Mouse (Mus musculus) kidney, adult 2 months (tissue): ENCODE measurements around the gene Nrcam. TPM values are rescaled to one million over a fixed set of nuclear protein-coding genes. Genes with fewer than 3 reads are reported as not detected.

Source experiments
- DNase-seq: peaks from one replicate; pipeline ENCODE4 v3.0.0; 2021
- H3K27ac ChIP-seq: fragments of 200-500 bp; 2 replicates; pipeline ENCODE4 v1.5.1; 2012; ENCODE audit warnings: low read depth, low read length, control low read depth, inconsistent platforms; ENCODE audit not compliant: insufficient read depth
- H3K27me3 ChIP-seq: fragments of 200-500 bp; replicated peaks from 2 replicates; pipeline ENCODE4 v1.6.1; 2012; ENCODE audit warnings: mild to moderate bottlenecking, moderate library complexity, low read length, inconsistent platforms; ENCODE audit not compliant: control insufficient read depth, insufficient read depth
- H3K36me3 ChIP-seq: fragments of 200-500 bp; 2 replicates; pipeline ENCODE4 v1.6.1; 2012; ENCODE audit warnings: mild to moderate bottlenecking, moderate library complexity, low read length, inconsistent platforms; ENCODE audit not compliant: control insufficient read depth, insufficient read depth
- H3K4me1 ChIP-seq: fragments of 200-500 bp; 2 replicates; pipeline ENCODE4 v1.6.1; 2011; ENCODE audit warnings: low read length; ENCODE audit not compliant: control insufficient read depth, insufficient read depth
- H3K4me3 ChIP-seq: fragments of 200-500 bp; 2 replicates; pipeline ENCODE4 v1.5.1; 2011; ENCODE audit warnings: mild to moderate bottlenecking, low read depth, low read length, control low read depth; ENCODE audit not compliant: insufficient read depth
- CTCF ChIP-seq: fragments of 200-500 bp; conservative IDR thresholded peaks from 2 replicates; pipeline ENCODE4 v1.5.1; 2011; ENCODE audit warnings: low read depth, mild to moderate bottlenecking, control low read depth, low read length, moderate library complexity, mixed read lengths; ENCODE audit not compliant: insufficient read depth, insufficient read length
- POLR2A ChIP-seq: fragments of 200-500 bp; IDR thresholded peaks from one replicate; pipeline ENCODE4 v1.6.1; 2011; ENCODE audit warnings: low read depth, low read length, control low read depth
- WGBS: fragments of 180-500 bp; shearing (Covaris S2); methylation state at CpG from one replicate; pipeline ENCODE4 v1.1.7; 2018; 5-methylcytosine and 5-hydroxymethylcytosine counted together
- polyA plus RNA-seq: library from polyadenylated mRNA; depleted of rRNA; stranded (reverse); fragments of >200 nt; gene quantifications from 2 replicates; pipeline ENCODE4 v1.2.3, GENCODE M21; 2012

Nrcam gene
- polyA plus RNA-seq, 1 experiment, result 0.59 TPM

DNA sequence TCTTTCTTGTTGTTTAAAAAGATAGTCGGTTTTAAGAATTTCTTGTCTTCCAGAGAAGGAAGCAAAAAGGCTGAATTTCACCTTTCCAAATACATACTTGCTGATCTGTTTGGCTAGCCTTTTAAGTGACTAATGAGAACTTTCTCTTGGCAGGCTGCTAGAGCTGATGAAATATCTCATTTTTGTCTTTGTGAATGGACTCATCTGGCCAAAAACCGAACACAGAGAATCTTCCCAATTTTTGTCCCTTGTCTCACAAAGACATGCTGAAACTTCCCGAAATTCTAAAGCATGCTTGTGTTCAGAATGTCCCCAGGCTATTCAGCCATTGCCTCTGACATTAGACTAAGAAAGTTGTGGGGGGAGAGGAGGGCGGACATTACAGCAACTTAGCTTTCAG is 129.3 kb downstream of the Nrcam start:
- DNase-seq, result no peak
- WGBS, result 79% methylated on average over 4 of the region's 4 CpGs
- Histone ChIP-seq H3K27me3 (no peaks in the 10 kb centered on the region), H3K27ac (no peak overlapping the region), H3K4me1 (no peaks in the 10 kb centered on the region), H3K36me3 (no peaks in the 10 kb centered on the region), H3K4me3 (no peak overlapping the region)
- TF ChIP-seq POLR2A (no peak), CTCF (no peak)

DNA sequence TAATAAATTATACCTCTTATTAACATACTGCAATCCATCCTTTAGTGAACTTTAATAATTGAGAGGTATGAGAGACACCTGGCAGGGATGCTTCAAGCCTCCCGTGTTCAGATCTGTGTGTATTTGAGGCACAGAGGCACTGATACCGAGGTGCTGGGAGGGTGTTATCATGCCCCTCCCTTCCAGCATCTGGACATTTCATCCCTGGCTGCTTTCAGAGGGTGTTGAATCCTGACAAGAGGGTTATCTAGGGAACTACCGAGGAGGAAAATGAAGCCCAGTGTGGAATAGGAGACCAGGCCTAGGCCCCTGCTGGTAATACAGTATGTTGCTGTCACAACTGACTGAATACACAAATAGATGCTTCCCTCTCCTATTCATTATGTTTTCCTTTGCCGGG is 133.8 kb downstream of the Nrcam start:
- no peaks in the 10 kb centered on the region for H3K4me1 ChIP-seq
- no peaks in the 10 kb centered on the region for H3K36me3 ChIP-seq
- no peak overlapping the region for H3K27ac ChIP-seq
- TF ChIP-seq CTCF, result no peak
- no peak for TF ChIP-seq POLR2A
- no peak overlapping the region for H3K4me3 ChIP-seq
- no peak for DNase-seq
- no peaks in the 10 kb centered on the region for H3K27me3 ChIP-seq
- WGBS, result 55% methylated on average over 4 of the region's 4 CpGs

DNA sequence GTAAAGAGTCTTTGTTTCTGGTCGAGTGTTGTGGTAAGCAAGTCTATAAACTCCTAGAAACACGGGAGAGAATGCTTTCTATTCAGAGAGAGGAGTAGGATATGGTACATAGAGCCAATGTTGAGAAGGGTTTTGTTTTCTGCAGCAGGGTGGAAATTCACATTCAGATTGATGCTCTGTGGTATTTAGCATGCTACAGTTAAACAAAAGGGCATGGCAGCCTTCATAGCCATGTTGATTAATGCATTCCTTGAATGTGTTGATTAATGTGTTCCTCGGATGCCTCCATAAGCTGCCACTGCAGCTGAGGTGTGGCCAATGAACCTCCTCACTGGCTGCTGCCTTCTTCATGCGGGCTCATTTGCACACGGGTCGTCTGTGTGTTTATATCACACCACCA is 134.3 kb downstream of the Nrcam start:
- Histone ChIP-seq H3K27me3 (no peaks in the 10 kb centered on the region), H3K4me1 (no peaks in the 10 kb centered on the region), H3K36me3 (no peaks in the 10 kb centered on the region), H3K4me3 (no peak overlapping the region), H3K27ac (no peak overlapping the region)
- TF ChIP-seq POLR2A (no peak), CTCF (no peak)
- DNase-seq, result no peak
- 44% methylated on average over 6 of the region's 6 CpGs for WGBS

DNA sequence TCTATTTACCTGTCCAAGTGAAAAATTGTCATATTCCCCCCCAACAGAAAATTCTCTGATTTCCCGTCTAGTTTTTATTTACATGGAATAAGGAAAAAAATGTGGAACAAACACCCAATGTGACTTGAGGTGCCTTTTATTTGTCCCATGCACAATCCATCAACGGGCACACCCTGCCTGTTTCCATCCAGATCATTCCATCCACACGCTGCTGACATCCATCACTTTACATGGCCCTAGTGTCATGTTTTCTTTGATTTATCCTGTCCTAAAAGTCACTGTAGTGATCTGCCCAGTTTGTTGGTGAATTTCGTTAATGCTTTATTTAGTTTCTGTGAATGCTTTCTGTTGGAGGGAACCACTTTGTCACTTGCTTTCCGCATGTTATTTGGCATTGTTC is 142.4 kb downstream of the Nrcam start:
- Histone ChIP-seq H3K27ac (no peak overlapping the region), H3K36me3 (no peaks in the 10 kb centered on the region), H3K4me1 (no peaks in the 10 kb centered on the region), H3K27me3 (no peaks in the 10 kb centered on the region), H3K4me3 (no peak overlapping the region)
- 74% methylated on average over 5 of the region's 5 CpGs for WGBS
- no peak for TF ChIP-seq POLR2A
- TF ChIP-seq CTCF, result no peak
- DNase-seq, result no peak

DNA sequence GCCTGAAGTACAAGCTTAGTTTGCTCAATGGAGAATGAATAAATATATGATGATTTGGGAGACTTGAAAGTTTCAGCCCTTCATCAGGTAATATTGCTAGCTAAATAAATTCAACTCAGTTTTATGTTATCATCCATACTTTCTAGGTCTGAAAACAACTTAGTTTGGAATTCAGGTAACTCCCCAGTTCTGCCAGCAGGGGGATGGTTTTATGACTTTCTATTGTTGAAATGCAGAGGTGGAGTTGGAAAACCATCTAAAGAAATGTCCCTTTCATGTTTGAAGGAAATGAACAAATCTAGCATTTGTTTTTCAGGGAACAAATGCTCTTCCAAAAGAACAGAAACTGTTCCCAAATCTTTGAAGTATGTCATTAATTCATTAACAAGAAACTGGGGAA is 146.7 kb downstream of the Nrcam start:
- Histone ChIP-seq H3K4me1 (no peaks in the 10 kb centered on the region), H3K36me3 (no peaks in the 10 kb centered on the region), H3K4me3 (no peak overlapping the region), H3K27me3 (no peaks in the 10 kb centered on the region), H3K27ac (no peak overlapping the region)
- no peak for DNase-seq
- no peak for TF ChIP-seq POLR2A

DNA sequence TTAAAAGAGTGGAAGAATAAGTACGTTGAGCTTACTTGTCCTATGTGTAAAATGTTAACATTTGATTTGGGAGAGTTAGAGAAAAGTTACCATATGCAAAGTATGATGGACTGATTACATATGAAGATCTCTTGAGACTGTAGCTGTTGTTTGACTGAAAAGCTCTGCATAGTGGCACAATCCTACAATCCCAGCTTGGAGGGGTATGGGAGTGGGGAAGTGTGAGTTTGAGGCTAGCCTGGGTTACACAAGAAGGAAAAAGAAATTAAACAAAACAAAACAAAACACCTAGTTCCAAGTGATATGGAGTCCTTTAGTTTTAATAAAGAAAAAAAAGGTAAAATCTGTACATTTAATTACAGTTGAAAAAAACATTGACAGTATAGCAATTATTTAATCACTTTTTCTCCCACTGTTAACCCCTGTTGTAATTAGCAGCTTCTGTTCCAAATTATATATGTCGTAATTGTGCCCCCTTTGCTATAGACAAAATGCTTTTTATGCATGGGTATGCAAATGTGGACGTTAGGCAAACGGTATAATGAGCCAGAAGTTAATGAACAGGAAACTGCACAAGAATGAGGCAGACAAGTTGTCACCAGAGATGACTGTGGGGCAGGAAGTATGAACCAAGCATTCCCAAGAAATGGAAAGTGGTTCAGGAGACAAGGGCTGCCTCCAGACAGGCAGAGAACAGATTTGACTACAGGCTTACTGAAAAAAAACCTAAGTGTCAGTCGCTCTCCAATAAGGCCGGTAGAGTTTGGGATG is 150.8 kb downstream of the Nrcam start:
- Histone ChIP-seq H3K36me3 (no peaks in the 10 kb centered on the region), H3K27ac (no peak overlapping the region), H3K27me3 (no peaks in the 10 kb centered on the region), H3K4me3 (no peak overlapping the region), H3K4me1 (no peaks in the 10 kb centered on the region)
- no peak for DNase-seq
- TF ChIP-seq CTCF, result no peak
- no peak for TF ChIP-seq POLR2A
- WGBS, result 67% methylated on average over 6 of the region's 6 CpGs

DNA sequence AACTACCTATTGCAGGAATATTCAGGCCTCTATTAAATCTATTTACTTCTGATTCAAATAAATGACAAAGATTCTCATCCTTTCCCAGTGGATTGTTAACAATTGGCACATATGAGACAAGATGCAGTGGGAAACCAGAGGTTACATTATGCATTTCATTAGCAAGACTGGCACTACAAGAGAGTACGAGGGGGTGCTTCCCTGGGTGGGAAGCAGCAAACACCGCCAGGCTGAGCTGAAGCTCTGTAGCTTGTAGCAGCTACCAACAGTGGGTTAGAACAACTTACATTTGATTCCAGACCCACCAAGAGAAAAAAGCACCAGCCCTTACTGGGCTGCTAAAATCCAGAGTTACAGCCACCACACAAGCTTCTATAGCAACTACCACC is 151.3 kb downstream of the Nrcam start:
- H3K4me1 ChIP-seq, result no peaks in the 10 kb centered on the region
- H3K4me3 ChIP-seq, result no peak overlapping the region
- H3K27ac ChIP-seq, result no peak overlapping the region
- DNase-seq, result no peak
- H3K36me3 ChIP-seq, result no peaks in the 10 kb centered on the region
- WGBS, result 98% methylated on average over 2 of the region's 2 CpGs
- no peak for TF ChIP-seq CTCF
- TF ChIP-seq POLR2A, result no peak
- H3K27me3 ChIP-seq, result no peaks in the 10 kb centered on the region
